Mouse (Mus musculus): ENCODE measurements at regions not wholly inside any gene's neighbourhood (a gene's known extent, or its start where the extent isn't known, plus 50 kb on each side); places are given as distances from the start of the nearest gene placed in this dataset.

DNA sequence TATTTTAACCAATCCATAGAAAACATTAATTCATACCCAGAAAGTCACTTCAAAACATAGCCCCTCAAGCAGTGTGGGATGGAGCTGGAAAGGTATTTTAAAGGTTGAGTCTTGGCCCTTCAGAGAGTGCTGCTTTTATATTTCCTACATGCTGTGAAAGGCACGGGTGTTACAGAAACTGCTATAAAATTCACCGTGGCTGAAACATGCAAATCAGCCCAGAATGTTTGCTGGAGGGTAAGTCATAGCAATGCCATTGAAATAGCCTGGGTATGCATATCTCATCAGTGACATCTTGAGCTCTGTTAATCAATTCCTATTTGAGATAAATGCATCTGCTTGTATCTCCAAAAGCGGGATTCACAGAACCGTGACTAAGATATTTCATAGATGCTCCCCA is 748.9 kb upstream of the Foxg1 start:
- H3K36me3 ChIP-seq (ENCODE audit: control insufficient read depth, insufficient read depth, low read length) = no peaks in the 10 kb centered on the region
- no peaks in the 10 kb centered on the region for H3K4me1 ChIP-seq (ENCODE audit: control insufficient read depth, insufficient read depth, low read length)
- WGBS = 49% methylated on average over 4 of the region's 4 CpGs
- no peaks in the 10 kb centered on the region for H3K9me3 ChIP-seq (ENCODE audit: control insufficient read depth, low read length)
- no peak overlapping the region for H3K9ac ChIP-seq (ENCODE audit: low read depth, low read length, severe bottlenecking)
- no peak for TF ChIP-seq POLR2A (IDR thresholded peaks at IDR 0.05; ENCODE audit: borderline replicate concordance, extremely low read depth, insufficient read depth, insufficient read length)
- H3K4me3 ChIP-seq (replicated peaks; ENCODE audit: low read length) = no peak overlapping the region
- H3K4me2 ChIP-seq (replicated peaks; ENCODE audit: low read depth, low read length, severe bottlenecking) = no peak overlapping the region
- ATAC-seq (ENCODE audit: low FRiP score, low read depth) (no peak), DNase-seq (ENCODE audit: low spot score) (no peak)
- H3K27ac ChIP-seq (replicated peaks; ENCODE audit: low read depth, low read length) = no peak overlapping the region
- no peaks in the 10 kb centered on the region for H3K27me3 ChIP-seq (ENCODE audit: control insufficient read depth, insufficient read depth, low read length)

DNA sequence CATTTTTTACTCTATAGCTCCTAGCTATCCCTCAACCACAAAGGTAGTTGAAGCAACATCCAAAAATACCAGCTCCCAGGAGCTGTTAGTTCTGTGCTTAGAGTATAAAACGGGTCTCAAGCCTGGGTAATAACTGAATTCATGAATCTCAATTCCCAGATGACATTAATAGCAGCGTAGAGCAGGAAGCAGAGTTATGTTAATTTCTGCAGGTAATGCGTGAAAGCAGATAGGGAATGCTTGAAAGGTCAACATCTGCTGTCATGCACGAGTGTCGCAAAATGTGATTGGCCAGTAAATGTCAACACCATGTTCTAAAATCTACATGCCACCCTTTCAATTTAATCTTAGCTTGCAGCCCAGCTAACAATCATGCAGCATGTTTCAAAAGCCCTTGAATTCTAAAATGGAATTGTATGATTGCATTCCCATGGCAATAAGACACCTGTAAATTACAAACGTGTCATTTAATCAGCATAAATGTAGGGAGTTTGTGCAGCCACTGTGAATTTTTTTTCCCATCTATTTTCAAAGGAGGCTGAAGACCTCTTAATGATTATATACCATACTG is 747.7 kb upstream of the Foxg1 start:
- H3K27me3 ChIP-seq (ENCODE audit: control insufficient read depth, insufficient read depth, low read length) = no peaks in the 10 kb centered on the region
- TF ChIP-seq POLR2A (IDR thresholded peaks at IDR 0.05; ENCODE audit: borderline replicate concordance, extremely low read depth, insufficient read depth, insufficient read length) = no peak
- 68% methylated on average over 6 of the region's 6 CpGs for WGBS
- no peaks in the 10 kb centered on the region for H3K9me3 ChIP-seq (ENCODE audit: control insufficient read depth, low read length)
- H3K4me2 ChIP-seq (replicated peaks; ENCODE audit: low read depth, low read length, severe bottlenecking) = no peak overlapping the region
- no peaks in the 10 kb centered on the region for H3K4me1 ChIP-seq (ENCODE audit: control insufficient read depth, insufficient read depth, low read length)
- H3K4me3 ChIP-seq (replicated peaks; ENCODE audit: low read length) = no peak overlapping the region
- no peak overlapping the region for H3K27ac ChIP-seq (replicated peaks; ENCODE audit: low read depth, low read length)
- no peaks in the 10 kb centered on the region for H3K36me3 ChIP-seq (ENCODE audit: control insufficient read depth, insufficient read depth, low read length)
- ATAC-seq (ENCODE audit: low FRiP score, low read depth) (no peak), DNase-seq (ENCODE audit: low spot score) (no peak)
- no peak overlapping the region for H3K9ac ChIP-seq (ENCODE audit: low read depth, low read length, severe bottlenecking)

DNA sequence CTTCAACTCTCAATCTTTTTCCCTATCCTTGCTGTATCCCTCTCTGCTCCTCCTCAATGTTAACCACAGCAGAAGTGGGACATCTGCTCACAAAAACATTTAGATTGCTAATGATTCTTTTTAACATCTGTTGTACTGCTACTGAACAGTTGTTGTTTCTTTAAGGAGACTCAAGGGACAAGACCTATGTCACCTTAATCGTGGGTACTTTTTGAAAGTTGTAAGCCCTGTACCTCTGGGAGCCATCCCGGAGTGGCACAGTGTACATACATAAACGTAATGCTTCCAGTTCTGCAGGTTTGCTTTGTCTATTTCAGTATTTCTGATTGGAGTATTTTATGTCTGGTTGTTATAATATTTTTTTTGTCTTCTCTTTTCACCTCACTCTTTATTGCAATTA is 740.5 kb upstream of the Foxg1 start:
- 64% methylated on average over 3 of the region's 3 CpGs for WGBS
- no peak for TF ChIP-seq POLR2A (IDR thresholded peaks at IDR 0.05; ENCODE audit: borderline replicate concordance, extremely low read depth, insufficient read depth, insufficient read length)
- no peak for ATAC-seq (ENCODE audit: low FRiP score, low read depth)

DNA sequence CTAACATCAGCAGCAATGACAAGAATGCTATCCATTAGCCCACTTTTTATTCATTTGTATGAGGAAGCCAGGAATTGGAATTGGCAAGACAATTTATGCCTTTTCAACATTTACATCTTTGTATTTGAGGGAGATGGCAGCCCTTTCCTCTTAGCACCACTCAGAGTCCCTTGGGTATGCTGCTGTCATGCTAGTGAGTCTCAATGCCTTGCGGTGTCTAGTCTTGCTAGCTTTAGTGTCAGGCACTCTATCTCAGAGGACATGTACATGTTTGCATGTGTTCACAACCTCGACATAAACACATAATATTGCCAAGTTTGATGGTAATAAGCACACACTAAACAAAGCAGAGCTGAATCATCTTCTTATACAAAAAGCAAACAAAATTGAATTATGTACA is 737.3 kb upstream of the Foxg1 start:
- Histone ChIP-seq H3K4me3 (replicated peaks; ENCODE audit: low read length) (no peak overlapping the region), H3K4me2 (replicated peaks; ENCODE audit: low read depth, low read length, severe bottlenecking) (no peak overlapping the region), H3K9ac (ENCODE audit: low read depth, low read length, severe bottlenecking) (no peak overlapping the region), H3K9me3 (ENCODE audit: control insufficient read depth, low read length) (no peaks in the 10 kb centered on the region), H3K36me3 (ENCODE audit: control insufficient read depth, insufficient read depth, low read length) (no peaks in the 10 kb centered on the region), H3K27ac (replicated peaks; ENCODE audit: low read depth, low read length) (no peak overlapping the region), H3K27me3 (ENCODE audit: control insufficient read depth, insufficient read depth, low read length) (no peaks in the 10 kb centered on the region), H3K4me1 (ENCODE audit: control insufficient read depth, insufficient read depth, low read length) (no peaks in the 10 kb centered on the region)
- TF ChIP-seq POLR2A (IDR thresholded peaks at IDR 0.05; ENCODE audit: borderline replicate concordance, extremely low read depth, insufficient read depth, insufficient read length) = no peak
- 68% methylated on average over 2 of the region's 2 CpGs for WGBS
- DNase-seq (ENCODE audit: low spot score) (no peak), ATAC-seq (ENCODE audit: low FRiP score, low read depth) (no peak)

More for the DNA sequence above, 740.5 kb upstream of the Foxg1 start:
- Histone ChIP-seq H3K27ac (replicated peaks; ENCODE audit: low read depth, low read length) (no peak overlapping the region), H3K36me3 (ENCODE audit: control insufficient read depth, insufficient read depth, low read length) (no peaks in the 10 kb centered on the region), H3K27me3 (ENCODE audit: control insufficient read depth, insufficient read depth, low read length) (no peaks in the 10 kb centered on the region), H3K4me1 (ENCODE audit: control insufficient read depth, insufficient read depth, low read length) (no peaks in the 10 kb centered on the region), H3K9me3 (ENCODE audit: control insufficient read depth, low read length) (no peaks in the 10 kb centered on the region), H3K4me2 (replicated peaks; ENCODE audit: low read depth, low read length, severe bottlenecking) (no peak overlapping the region), H3K9ac (ENCODE audit: low read depth, low read length, severe bottlenecking) (no peak overlapping the region), H3K4me3 (replicated peaks; ENCODE audit: low read length) (no peak overlapping the region)
- DNase-seq (ENCODE audit: low spot score) = no peak

DNA sequence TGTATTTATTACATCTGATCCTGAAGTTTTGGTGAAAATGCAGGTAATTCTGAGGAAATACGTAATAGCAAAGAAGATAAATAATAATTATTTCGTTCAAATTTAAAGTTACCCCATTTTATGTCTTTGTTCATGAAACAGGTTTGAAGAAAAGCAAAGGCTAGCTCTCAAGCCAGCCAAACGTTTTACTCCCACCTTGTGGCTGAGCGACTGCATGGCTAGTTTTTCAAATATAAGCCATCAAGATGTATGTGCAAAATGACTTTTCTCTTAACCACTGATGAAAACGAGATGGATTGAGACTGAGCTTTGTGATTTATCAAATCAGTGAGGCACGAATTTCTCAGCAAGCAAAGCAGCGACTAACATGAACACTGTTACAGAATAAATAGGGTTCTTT is 736.5 kb upstream of the Foxg1 start:
- no peak overlapping the region for H3K9ac ChIP-seq (ENCODE audit: low read depth, low read length, severe bottlenecking)
- H3K9me3 ChIP-seq (ENCODE audit: control insufficient read depth, low read length) = no peaks in the 10 kb centered on the region
- peak; percentile 15 for DNase-seq (ENCODE audit: low spot score)
- H3K27ac ChIP-seq (replicated peaks; ENCODE audit: low read depth, low read length) = no peak overlapping the region
- no peak for ATAC-seq (ENCODE audit: low FRiP score, low read depth)
- H3K27me3 ChIP-seq (ENCODE audit: control insufficient read depth, insufficient read depth, low read length) = no peaks in the 10 kb centered on the region
- H3K4me1 ChIP-seq (ENCODE audit: control insufficient read depth, insufficient read depth, low read length) = no peaks in the 10 kb centered on the region
- no peak overlapping the region for H3K4me3 ChIP-seq (replicated peaks; ENCODE audit: low read length)
- H3K36me3 ChIP-seq (ENCODE audit: control insufficient read depth, insufficient read depth, low read length) = no peaks in the 10 kb centered on the region
- H3K4me2 ChIP-seq (replicated peaks; ENCODE audit: low read depth, low read length, severe bottlenecking) = no peak overlapping the region
- WGBS = 55% methylated on average over 7 of the region's 7 CpGs
- TF ChIP-seq POLR2A (IDR thresholded peaks at IDR 0.05; ENCODE audit: borderline replicate concordance, extremely low read depth, insufficient read depth, insufficient read length) = no peak

DNA sequence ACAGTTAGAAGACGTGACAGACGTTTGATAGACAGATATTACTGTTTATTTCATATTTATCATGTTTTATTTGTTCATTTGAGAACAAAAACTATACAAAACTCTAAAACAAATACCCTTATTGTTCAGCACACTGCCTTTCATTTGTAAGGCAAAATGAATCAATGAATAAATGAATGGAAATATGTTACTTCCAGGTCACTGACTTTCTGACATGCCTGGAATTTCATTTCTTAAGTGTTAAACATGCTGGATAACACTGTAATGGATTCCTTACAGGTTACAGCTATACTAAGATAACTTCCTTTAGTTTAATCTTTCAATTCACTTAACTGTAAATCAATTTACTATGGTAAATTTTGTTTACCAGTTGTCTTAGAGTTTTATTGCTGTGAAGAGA is 707.3 kb upstream of the Foxg1 start:
- Histone ChIP-seq H3K4me2 (replicated peaks; ENCODE audit: low read depth, low read length, severe bottlenecking) (no peak overlapping the region), H3K27ac (replicated peaks; ENCODE audit: low read depth, low read length) (no peak overlapping the region), H3K27me3 (ENCODE audit: control insufficient read depth, insufficient read depth, low read length) (no peaks in the 10 kb centered on the region), H3K36me3 (ENCODE audit: control insufficient read depth, insufficient read depth, low read length) (no peaks in the 10 kb centered on the region), H3K9me3 (ENCODE audit: control insufficient read depth, low read length) (no peaks in the 10 kb centered on the region), H3K4me1 (ENCODE audit: control insufficient read depth, insufficient read depth, low read length) (no peaks in the 10 kb centered on the region), H3K4me3 (replicated peaks; ENCODE audit: low read length) (no peak overlapping the region), H3K9ac (ENCODE audit: low read depth, low read length, severe bottlenecking) (no peak overlapping the region)
- DNase-seq (ENCODE audit: low spot score) (no peak), ATAC-seq (ENCODE audit: low FRiP score, low read depth) (no peak)
- TF ChIP-seq POLR2A (IDR thresholded peaks at IDR 0.05; ENCODE audit: borderline replicate concordance, extremely low read depth, insufficient read depth, insufficient read length) = no peak
- WGBS = 57% methylated on average over 2 of the region's 2 CpGs
